Mouse (Mus musculus): ENCODE data around the gene Adk. TPM values are rescaled to one million over a fixed set of nuclear protein-coding genes. Genes with fewer than 3 reads are reported as not detected.
"Not testable (repeated sequence)": the region's sequence is repeated elsewhere in the genome, so short reads cannot be mapped to it uniquely, and the experiment has no call there.

The Adk gene
- polyA plus RNA-seq, 1 experiment from 2014 or later = 33.5 TPM

DNA sequence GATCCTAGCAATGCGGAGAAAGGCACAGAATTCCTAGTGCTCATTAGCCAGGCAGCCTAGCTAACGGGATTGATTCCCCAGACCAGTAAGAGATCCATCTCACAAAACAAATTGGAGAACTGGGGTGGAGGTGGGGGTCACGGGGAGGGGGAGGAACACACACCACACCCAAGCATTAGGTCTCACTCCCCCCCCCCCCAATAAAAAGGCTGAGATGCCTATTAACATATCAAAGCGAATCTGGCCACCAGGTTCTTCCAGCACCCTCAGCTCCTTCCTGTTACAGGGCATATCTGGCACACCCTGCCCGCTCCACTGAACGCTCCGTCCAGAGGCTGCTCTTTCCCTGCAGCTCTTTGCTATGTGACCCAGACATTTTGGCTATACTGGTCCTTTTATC is 406.3 kb downstream of the Adk start:
- Histone ChIP-seq H3K9me3 (ENCODE audit: control insufficient read depth, low read length) (no peaks in the 10 kb centered on the region), H3K36me3 (ENCODE audit: control insufficient read depth, insufficient read depth, low read length) (no peaks in the 10 kb centered on the region), H3K27me3 (ENCODE audit: control insufficient read depth, insufficient read depth, low read length) (no peaks in the 10 kb centered on the region), H3K4me3 (ENCODE audit: low read depth, low read length) (no peak overlapping the region), H3K4me1 (ENCODE audit: control insufficient read depth, insufficient read depth, low read length) (no peaks in the 10 kb centered on the region), H3K4me2 (ENCODE audit: low read depth, low read length) (no peak overlapping the region), H3K27ac (ENCODE audit: low read depth, low read length) (no peak overlapping the region), H3K9ac (replicated peaks; ENCODE audit: low read depth, low read length) (no peak overlapping the region)
- 85% methylated on average over 6 of the region's 7 CpGs for WGBS
- no peak for ATAC-seq (ENCODE audit: low read depth)

DNA sequence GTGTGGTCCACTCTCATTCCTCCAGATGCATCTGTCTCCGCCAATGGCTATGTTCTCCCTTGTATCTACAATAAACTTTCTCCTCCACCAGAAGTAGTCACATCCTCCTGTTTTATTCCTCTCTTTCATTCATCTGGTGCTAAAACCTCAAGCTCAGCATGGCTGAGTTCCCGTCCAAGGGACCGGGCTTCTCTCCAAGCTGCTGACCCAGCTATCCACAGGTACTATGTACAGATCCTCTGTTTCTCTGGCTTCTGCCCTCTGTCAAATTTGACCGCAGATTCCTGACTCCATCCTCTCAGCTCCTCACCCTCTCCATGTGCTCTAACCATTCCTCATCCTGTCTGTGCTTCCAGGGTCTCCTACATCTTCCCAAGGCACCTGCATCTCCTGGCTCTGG is 406.8 kb downstream of the Adk start:
- ATAC-seq (ENCODE audit: low read depth) = no peak
- no peak overlapping the region for H3K4me2 ChIP-seq (ENCODE audit: low read depth, low read length)
- no peaks in the 10 kb centered on the region for H3K27me3 ChIP-seq (ENCODE audit: control insufficient read depth, insufficient read depth, low read length)
- no peak overlapping the region for H3K27ac ChIP-seq (ENCODE audit: low read depth, low read length)
- 87% methylated on average over 4 of the region's 4 CpGs for WGBS
- H3K36me3 ChIP-seq (ENCODE audit: control insufficient read depth, insufficient read depth, low read length) = no peaks in the 10 kb centered on the region
- H3K9ac ChIP-seq (replicated peaks; ENCODE audit: low read depth, low read length) = no peak overlapping the region
- no peaks in the 10 kb centered on the region for H3K9me3 ChIP-seq (ENCODE audit: control insufficient read depth, low read length)
- no peaks in the 10 kb centered on the region for H3K4me1 ChIP-seq (ENCODE audit: control insufficient read depth, insufficient read depth, low read length)
- H3K4me3 ChIP-seq (ENCODE audit: low read depth, low read length) = no peak overlapping the region

DNA sequence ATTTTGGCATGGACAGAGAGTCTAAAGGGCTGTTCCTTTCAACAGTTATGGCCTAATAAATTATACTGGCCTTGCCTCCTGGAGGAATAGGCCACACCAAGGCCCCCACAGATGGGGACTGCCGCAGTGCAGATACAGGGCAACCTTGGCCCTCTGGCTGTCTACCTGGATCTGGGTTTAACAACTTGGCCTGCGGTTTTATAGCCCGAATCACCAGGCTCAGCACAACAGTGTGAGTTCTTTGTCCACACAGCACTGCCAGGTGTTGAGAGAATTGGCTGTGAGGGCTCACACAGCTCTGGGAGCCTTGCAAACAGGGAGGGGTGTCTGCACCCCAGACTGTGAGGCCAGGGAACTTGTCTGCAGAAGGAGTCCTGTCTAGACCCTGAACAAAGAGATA is 410.0 kb downstream of the Adk start:
- Histone ChIP-seq H3K27ac (ENCODE audit: low read depth, low read length) (no peak overlapping the region), H3K9me3 (ENCODE audit: control insufficient read depth, low read length) (no peaks in the 10 kb centered on the region), H3K27me3 (ENCODE audit: control insufficient read depth, insufficient read depth, low read length) (no peaks in the 10 kb centered on the region), H3K36me3 (ENCODE audit: control insufficient read depth, insufficient read depth, low read length) (no peaks in the 10 kb centered on the region), H3K4me2 (ENCODE audit: low read depth, low read length) (no peak overlapping the region), H3K4me1 (ENCODE audit: control insufficient read depth, insufficient read depth, low read length) (no peaks in the 10 kb centered on the region), H3K9ac (replicated peaks; ENCODE audit: low read depth, low read length) (no peak overlapping the region), H3K4me3 (ENCODE audit: low read depth, low read length) (no peak overlapping the region)
- no peak for ATAC-seq (ENCODE audit: low read depth)
- WGBS = 56% methylated on average over 3 of the region's 3 CpGs

DNA sequence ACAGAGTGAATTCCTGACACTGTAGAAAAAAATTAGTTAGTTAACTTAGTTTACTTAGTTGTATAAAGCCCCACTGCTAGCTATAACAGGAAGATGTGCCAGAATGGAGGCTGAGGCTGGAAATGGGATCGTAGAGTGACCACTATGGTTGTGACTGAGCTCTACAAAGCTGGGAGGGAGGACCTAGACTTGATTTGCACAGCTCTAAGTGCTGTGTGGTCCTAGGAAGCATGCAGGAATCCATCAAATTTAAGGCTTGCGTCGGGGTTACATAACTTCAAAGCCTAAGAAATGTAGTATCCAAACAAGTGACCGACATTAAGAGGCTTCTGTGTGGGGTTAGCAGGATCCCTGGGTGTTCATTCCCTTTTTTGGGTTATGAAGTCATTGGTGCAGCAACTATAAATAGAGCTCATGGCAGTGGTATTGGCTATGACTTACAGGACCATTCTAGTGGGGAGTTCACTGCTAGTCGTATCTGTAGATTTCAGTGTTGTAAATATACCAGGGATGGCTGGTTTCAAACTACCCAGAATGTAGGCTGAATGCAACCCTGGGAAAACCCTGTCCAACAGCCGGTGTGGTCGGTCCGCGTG is 410.8 kb downstream of the Adk start:
- no peaks in the 10 kb centered on the region for H3K4me1 ChIP-seq (ENCODE audit: control insufficient read depth, insufficient read depth, low read length)
- no peak overlapping the region for H3K4me3 ChIP-seq (ENCODE audit: low read depth, low read length)
- no peak overlapping the region for H3K4me2 ChIP-seq (ENCODE audit: low read depth, low read length)
- H3K9me3 ChIP-seq (ENCODE audit: control insufficient read depth, low read length) = no peaks in the 10 kb centered on the region
- 94% methylated on average over 9 of the region's 9 CpGs for WGBS
- H3K27ac ChIP-seq (ENCODE audit: low read depth, low read length) = no peak overlapping the region
- H3K27me3 ChIP-seq (ENCODE audit: control insufficient read depth, insufficient read depth, low read length) = no peaks in the 10 kb centered on the region
- H3K36me3 ChIP-seq (ENCODE audit: control insufficient read depth, insufficient read depth, low read length) = no peaks in the 10 kb centered on the region
- H3K9ac ChIP-seq (replicated peaks; ENCODE audit: low read depth, low read length) = no peak overlapping the region
- ATAC-seq (ENCODE audit: low read depth) = no peak

DNA sequence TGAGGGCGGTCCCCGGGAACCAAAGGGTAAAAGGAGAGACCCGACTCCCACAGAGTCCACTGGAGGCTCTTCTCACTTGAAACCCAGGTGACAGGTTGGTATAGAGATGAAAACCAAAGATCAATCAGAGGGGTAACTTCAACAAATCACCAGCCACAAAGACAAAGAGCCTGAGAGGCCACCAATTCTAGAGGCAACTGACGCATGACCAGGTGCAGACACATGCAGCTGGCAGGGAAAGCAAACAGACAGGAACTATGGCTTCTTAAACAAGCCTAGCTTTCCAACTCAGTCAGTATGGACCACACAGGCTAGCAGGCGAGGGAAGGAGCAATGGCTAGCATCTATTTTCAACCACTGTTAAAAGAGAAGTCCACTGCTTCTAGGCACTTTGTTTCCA is 418.0 kb downstream of the Adk start:
- Histone ChIP-seq H3K27me3 (ENCODE audit: control insufficient read depth, insufficient read depth, low read length) (no peaks in the 10 kb centered on the region), H3K4me2 (ENCODE audit: low read depth, low read length) (no peak overlapping the region), H3K4me3 (ENCODE audit: low read depth, low read length) (no peak overlapping the region), H3K4me1 (ENCODE audit: control insufficient read depth, insufficient read depth, low read length) (no peaks in the 10 kb centered on the region), H3K27ac (ENCODE audit: low read depth, low read length) (no peak overlapping the region), H3K36me3 (ENCODE audit: control insufficient read depth, insufficient read depth, low read length) (no peaks in the 10 kb centered on the region), H3K9me3 (ENCODE audit: control insufficient read depth, low read length) (no peaks in the 10 kb centered on the region), H3K9ac (replicated peaks; ENCODE audit: low read depth, low read length) (no peak overlapping the region)
- WGBS = 84% methylated on average over 5 of the region's 5 CpGs
- ATAC-seq (ENCODE audit: low read depth) = no peak

DNA sequence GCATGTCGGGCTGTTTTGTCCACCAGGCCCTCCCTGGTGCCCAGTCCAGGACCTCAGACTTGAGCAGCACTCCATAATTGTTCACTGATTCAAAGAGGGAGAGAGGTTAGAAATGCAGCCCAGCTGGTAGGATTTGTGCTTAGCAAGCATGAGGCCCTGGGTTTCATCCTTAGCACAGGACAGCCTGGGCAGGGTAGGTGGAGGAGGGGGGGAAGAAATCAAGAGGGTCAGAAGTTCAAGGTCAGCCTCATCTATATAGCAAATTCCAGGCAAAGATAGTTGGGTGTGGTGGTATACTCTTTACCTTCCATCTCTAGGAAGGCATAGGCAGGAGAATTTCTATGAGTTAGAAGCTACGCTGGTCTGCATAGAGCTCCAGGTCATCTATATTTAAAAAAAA is 419.6 kb downstream of the Adk start:
- H3K27me3 ChIP-seq (ENCODE audit: control insufficient read depth, insufficient read depth, low read length) = no peaks in the 10 kb centered on the region
- H3K9ac ChIP-seq (replicated peaks; ENCODE audit: low read depth, low read length) = no peak overlapping the region
- no peaks in the 10 kb centered on the region for H3K9me3 ChIP-seq (ENCODE audit: control insufficient read depth, low read length)
- WGBS = 92% methylated on average over 2 of the region's 2 CpGs
- ATAC-seq (ENCODE audit: low read depth) = no peak
- no peaks in the 10 kb centered on the region for H3K36me3 ChIP-seq (ENCODE audit: control insufficient read depth, insufficient read depth, low read length)
- H3K27ac ChIP-seq (ENCODE audit: low read depth, low read length) = no peak overlapping the region
- no peaks in the 10 kb centered on the region for H3K4me1 ChIP-seq (ENCODE audit: control insufficient read depth, insufficient read depth, low read length)
- H3K4me3 ChIP-seq (ENCODE audit: low read depth, low read length) = no peak overlapping the region
- H3K4me2 ChIP-seq (ENCODE audit: low read depth, low read length) = no peak overlapping the region

DNA sequence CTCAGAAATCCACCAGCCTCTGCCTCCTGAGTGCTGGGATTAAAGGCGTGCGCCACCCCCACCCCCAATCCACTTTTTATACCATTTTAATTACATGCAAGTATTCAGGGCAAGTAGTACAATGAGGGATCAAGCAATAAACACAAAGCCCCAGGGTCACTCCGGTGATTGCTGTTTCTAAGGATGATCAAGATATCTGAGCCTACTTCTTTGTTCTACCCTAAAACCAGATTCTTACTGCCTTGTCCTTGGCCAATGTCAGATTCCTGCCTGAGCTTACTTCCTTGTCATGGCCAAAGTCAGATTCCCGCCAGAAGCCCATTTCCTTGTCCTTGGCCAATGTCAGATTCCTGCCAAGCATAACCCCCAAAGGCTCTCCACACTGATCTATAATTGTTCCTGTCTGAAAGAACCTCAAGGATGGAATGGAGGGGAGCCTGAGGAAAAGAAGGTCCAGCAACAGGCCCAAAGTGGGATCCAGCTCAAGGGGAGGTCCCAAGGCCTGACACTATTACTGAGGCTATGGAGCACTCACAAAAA is 422.3 kb downstream of the Adk start:
- H3K36me3 ChIP-seq (ENCODE audit: control insufficient read depth, insufficient read depth, low read length); H3K27ac ChIP-seq (ENCODE audit: low read depth, low read length); H3K4me2 ChIP-seq (ENCODE audit: low read depth, low read length); H3K9ac ChIP-seq (replicated peaks; ENCODE audit: low read depth, low read length); ATAC-seq (ENCODE audit: low read depth); H3K4me1 ChIP-seq (ENCODE audit: control insufficient read depth, insufficient read depth, low read length); H3K27me3 ChIP-seq (ENCODE audit: control insufficient read depth, insufficient read depth, low read length); H3K4me3 ChIP-seq (ENCODE audit: low read depth, low read length); H3K9me3 ChIP-seq (ENCODE audit: control insufficient read depth, low read length): not testable (repeated sequence)
- WGBS = 91% methylated on average over 4 of the region's 4 CpGs

DNA sequence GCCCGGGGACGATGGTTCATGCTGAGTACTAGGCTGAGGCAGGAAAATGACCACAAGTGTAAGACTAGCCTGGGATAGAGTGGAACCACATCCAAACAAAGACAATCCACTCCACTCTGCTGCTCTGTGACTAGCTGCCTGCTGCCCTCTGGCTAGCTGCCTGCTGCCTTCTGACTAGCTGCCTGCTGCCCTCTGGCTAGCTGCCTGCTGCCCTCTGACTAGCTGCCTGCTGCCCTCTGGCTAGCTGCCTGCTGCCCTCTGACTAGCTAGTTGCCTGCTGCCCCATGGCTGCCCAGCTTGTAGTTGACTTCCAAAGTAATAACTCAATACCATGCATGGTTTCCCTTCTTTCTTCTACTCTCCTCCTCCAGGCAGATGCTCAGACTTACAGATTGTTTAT is 424.8 kb downstream of the Adk start:
- Histone ChIP-seq H3K4me2 (ENCODE audit: low read depth, low read length) (no peak overlapping the region), H3K4me1 (ENCODE audit: control insufficient read depth, insufficient read depth, low read length) (no peaks in the 10 kb centered on the region), H3K27me3 (ENCODE audit: control insufficient read depth, insufficient read depth, low read length) (no peaks in the 10 kb centered on the region), H3K9ac (replicated peaks; ENCODE audit: low read depth, low read length) (no peak overlapping the region), H3K4me3 (ENCODE audit: low read depth, low read length) (no peak overlapping the region), H3K9me3 (ENCODE audit: control insufficient read depth, low read length) (no peaks in the 10 kb centered on the region), H3K36me3 (ENCODE audit: control insufficient read depth, insufficient read depth, low read length) (no peaks in the 10 kb centered on the region), H3K27ac (ENCODE audit: low read depth, low read length) (no peak overlapping the region)
- WGBS = 88% methylated on average over 2 of the region's 2 CpGs
- ATAC-seq (ENCODE audit: low read depth) = no peak

DNA sequence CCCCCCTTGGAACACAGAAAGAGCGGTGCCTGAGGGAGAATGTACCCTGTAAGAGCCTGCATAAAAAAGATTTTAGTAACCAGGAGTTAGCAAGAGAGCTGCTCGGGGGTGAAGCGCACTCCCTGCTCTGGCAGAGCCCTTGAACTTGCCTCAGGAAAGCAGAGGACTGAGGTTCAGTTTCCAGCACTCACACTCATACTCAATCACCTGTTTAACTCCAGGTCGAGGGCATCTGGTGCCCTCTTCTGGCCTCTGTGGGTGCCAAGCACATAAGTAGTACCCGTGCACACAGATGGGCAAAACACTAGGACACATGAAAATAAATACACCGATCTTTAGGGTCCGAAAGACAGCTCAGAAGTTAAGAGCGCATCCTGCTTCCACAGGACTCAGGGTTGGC is 427.2 kb downstream of the Adk start:
- H3K9me3 ChIP-seq (ENCODE audit: control insufficient read depth, low read length) = no peaks in the 10 kb centered on the region
- H3K4me2 ChIP-seq (ENCODE audit: low read depth, low read length) = no peak overlapping the region
- H3K4me3 ChIP-seq (ENCODE audit: low read depth, low read length) = no peak overlapping the region
- H3K27ac ChIP-seq (ENCODE audit: low read depth, low read length) = no peak overlapping the region
- H3K27me3 ChIP-seq (ENCODE audit: control insufficient read depth, insufficient read depth, low read length) = no peaks in the 10 kb centered on the region
- WGBS = 98% methylated on average over 8 of the region's 8 CpGs
- no peak overlapping the region for H3K9ac ChIP-seq (replicated peaks; ENCODE audit: low read depth, low read length)
- no peak for ATAC-seq (ENCODE audit: low read depth)
- no peaks in the 10 kb centered on the region for H3K4me1 ChIP-seq (ENCODE audit: control insufficient read depth, insufficient read depth, low read length)
- H3K36me3 ChIP-seq (ENCODE audit: control insufficient read depth, insufficient read depth, low read length) = no peaks in the 10 kb centered on the region
